Mouse (Mus musculus) brain, embryonic 14.5 days (tissue): ENCODE data around the gene Fam219a.

Experiments used
- CTCF ChIP-seq: fragments of 200-500 bp; IDR thresholded peaks from 2 replicates; pipeline ENCODE4 v1.5.1; 2012; ENCODE audit warnings: inconsistent platforms, mild to moderate bottlenecking, moderate library complexity, borderline replicate concordance; ENCODE audit not compliant: insufficient read depth, insufficient read length; ENCODE audit errors: extremely low read depth
- POLR2A ChIP-seq: fragments of 200-500 bp; IDR thresholded peaks from 2 replicates; pipeline ENCODE4 v1.6.1; 2012; ENCODE audit warnings: mild to moderate bottlenecking, inconsistent platforms, borderline replicate concordance; ENCODE audit not compliant: poor library complexity, insufficient read depth, insufficient read length, severe bottlenecking; ENCODE audit errors: extremely low read depth

DNA sequence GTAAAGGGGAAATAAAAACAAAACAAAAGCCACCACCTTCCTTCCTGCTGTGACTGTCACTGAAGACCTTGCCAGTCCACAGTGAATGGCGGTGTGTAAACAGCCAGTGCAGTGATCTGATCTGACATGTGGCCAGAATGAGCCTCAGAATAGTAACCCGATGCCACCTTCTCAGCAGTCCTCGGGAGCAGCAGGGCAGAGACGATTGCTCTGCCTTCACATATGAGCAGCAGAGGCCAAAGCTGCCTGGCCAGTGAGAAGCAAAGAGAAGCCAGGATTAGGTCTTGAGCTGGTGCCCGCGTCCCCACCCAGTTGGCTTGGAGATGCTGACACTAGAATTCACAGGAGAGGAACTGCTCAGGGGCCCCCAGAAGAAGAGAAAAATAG lies 41.2 kb upstream of the Fam219a start:
- no peak for TF ChIP-seq CTCF
- no peak for TF ChIP-seq POLR2A
